Mouse (Mus musculus): ENCODE results near the gene Tmem150b.

Tmem150b gene

DNA sequence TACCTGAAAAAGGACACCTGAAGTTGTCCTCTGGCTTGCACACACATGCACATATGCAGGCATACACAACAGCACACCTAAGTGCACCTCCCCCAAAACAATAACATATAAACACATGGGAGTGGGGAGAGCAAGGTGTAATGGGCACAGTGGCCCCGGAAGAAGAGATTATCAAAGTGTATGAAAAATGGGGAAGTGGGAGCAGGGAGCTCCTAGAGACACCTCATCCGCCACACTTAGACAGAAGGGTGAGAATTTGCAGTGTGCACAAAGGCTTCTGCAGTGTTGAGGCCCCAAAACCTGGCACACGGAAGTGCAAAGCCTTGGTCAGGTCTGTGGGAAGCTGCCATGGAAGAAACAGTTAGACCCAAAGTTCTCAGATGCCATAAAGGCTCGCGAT, 6.0 kb upstream of the Tmem150b start:
- no peak for DNase-seq (ENCODE audit: low spot score in 2 of 2)

- no peak for DNase-seq (ENCODE audit: low spot score in 2 of 2)
These were observed 690 bp downstream of the Tmem150b start for GRCm38 (mm10) chr7:4724359-4724758.

GRCm38 (mm10) chr7:4723508-4723907, 1.5 kb downstream of the Tmem150b start:
- peak; percentile 50 to 68 for DNase-seq (ENCODE audit: low spot score in 2 of 2)

GRCm38 (mm10) chr7:4719276-4719675, 5.8 kb downstream of the Tmem150b start:
- DNase-seq (ENCODE audit: low spot score in 2 of 2), result no peak

DNA sequence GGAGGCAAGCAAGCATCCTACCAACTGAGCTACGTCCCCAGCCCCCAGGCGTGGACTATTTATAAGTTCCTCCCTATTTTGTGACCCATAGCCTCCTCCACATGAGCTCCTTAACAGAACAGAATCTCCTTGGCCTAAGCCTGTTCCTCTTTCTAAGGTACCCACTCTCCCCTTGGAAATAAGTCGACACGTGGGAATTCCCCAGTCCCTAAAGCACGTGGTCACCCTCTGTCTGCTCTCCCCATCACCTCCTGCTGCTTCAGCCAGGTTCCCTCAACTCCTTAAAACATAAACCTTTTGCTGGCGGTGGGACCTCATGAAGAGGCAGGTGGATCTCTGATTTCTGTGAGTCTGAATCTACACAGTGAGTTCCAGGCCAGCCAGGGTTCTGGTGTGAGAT, 8.1 kb downstream of the Tmem150b start:
- DNase-seq (ENCODE audit: low spot score in 2 of 2), result no peak

DNA sequence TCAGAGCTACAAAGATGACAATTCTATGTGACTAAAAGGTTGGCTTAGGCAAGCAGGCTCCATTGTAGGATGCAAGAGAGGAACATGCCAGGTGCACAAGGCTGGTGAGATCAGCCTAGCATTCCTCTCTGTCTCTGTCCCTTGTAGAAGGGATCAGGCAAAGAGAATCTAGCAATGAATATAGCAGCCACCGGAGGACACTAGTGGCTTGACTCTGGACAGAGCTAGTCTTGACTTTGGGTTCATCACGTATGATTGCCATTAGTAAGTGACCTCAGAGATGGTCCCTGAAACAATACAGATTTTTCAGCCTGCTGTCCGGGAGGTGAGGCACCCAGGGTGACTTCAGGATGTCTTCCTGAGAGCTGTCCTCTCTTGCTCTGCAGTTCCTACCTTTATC, 12.5 kb downstream of the Tmem150b start:
- DNase-seq (ENCODE audit: low spot score in 2 of 2), result no peak

- peak in 1 of 2 experiments; percentile 23 for DNase-seq (ENCODE audit: low spot score in 2 of 2)
These were observed 20.0 kb downstream of the Tmem150b start for GRCm38 (mm10) chr7:4705098-4705497.

DNA sequence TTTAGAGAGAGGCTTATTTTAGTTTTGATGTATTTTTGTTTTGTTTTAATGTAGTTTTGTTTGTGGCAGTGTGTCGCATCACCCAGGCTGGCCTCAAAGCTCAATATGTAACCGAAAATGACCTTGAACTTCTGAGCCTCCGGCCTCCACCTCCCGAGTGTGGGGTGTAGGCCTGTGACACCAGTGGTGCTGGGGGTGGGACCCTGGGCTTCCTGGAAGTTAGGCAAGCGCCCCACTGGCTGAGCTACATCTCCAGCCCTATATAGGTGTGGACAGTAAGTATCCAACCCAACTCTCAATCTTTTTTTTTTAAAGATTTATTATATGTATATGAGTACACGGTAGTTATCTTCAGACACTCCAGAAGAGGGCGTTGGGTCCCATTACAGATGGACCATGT, 21.9 kb downstream of the Tmem150b start:
- DNase-seq (ENCODE audit: low spot score in 2 of 2), result no peak

- no peak for DNase-seq (ENCODE audit: low spot score in 2 of 2)
These were observed 22.7 kb downstream of the Tmem150b start for GRCm38 (mm10) chr7:4702334-4702733.

GRCm38 (mm10) chr7:4693004-4693403, 32.0 kb downstream of the Tmem150b start:
- DNase-seq (ENCODE audit: low spot score in 2 of 2), result no peak

DNA sequence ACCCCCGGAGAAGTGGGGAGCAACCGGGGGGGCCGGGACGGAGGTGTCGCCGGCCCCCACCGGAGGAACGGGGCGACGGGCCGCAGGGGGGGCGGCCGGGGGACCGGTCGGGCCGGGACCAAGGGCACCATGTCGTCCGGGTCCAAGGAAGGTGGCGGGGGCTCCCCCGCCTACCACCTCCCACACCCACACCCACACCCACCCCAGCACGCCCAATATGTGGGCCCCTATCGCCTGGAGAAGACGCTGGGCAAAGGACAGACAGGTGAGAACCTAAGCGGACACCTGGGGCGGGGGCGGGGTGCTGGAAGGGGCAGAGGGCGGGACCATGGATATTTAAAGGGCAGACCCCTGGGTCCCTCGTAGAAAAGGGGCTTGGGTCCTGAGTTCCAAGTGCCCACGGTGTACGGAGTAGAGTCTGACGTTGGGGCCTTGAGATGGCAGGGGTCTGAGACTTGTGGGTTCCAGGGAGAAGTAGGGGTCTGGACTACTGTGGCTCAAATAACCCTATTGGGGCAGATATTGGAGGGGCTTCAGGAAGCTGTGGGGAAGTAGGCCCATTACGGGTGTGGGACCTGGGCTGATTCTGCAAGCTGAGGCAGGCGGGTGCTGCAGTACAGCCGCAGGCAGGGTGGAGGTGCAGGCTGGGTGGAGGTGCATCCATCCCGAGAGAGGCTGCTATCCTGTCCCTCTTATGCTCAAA, 33.9 kb downstream of the Tmem150b start:
- peak; percentile 31 to 43 for DNase-seq (ENCODE audit: low spot score in 2 of 2)

GRCm38 (mm10) chr7:4690387-4690786, 34.7 kb downstream of the Tmem150b start, which contains the start of gene Brsk1:
Gene Brsk1, plus strand, starts transcription at chr7:4690604.
- peak; percentile 76 to 86 for DNase-seq (ENCODE audit: low spot score in 2 of 2)

DNA sequence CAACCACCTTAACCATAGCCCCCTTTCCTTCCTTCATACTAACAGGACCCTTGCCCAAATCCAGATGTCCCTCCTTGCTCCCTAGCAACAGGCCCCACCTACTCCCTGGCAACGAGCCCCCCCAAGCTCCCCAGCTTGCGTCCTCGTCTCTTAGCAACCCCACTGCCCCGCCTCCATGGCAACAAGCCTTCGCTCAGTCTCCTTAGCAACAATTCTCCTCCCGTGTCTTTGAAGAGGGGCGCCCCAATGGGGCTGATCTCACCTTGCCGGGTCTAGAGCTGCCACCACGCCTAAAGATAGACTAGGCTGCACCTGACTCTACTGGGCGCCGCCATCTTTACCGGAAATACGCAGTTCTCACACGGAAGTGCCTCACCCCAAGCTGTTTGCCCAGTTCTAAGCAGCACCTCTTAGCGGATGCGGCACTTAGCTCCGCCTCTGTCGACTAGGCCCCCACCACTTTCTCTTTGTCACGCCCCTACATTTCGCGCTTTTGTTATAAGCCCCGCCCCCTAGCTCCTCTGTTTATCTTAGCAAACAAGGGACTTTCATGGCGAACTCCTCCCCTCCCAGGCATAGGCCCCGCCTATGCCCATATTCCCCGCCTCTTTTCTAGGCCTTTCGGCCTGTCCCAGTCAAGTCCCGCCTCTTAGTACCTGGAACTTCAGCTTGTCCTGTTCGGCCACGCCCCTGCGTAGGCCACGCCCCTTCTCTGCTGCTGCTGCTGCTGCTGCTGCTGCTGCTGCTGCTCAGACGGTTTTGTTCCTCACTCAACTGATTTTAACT, 40.2 kb downstream of the Tmem150b start, which contains the start of gene Hspbp1:
Gene Hspbp1, minus strand, starts transcription at position 437 of the 786 bp plus-strand sequence.
- DNase-seq (ENCODE audit: low spot score in 2 of 2), result peak; percentile 90 to 96

GRCm38 (mm10) chr7:4684203-4684602, 40.8 kb downstream of the Tmem150b start:
- no peak for DNase-seq (ENCODE audit: low spot score in 2 of 2)

DNA sequence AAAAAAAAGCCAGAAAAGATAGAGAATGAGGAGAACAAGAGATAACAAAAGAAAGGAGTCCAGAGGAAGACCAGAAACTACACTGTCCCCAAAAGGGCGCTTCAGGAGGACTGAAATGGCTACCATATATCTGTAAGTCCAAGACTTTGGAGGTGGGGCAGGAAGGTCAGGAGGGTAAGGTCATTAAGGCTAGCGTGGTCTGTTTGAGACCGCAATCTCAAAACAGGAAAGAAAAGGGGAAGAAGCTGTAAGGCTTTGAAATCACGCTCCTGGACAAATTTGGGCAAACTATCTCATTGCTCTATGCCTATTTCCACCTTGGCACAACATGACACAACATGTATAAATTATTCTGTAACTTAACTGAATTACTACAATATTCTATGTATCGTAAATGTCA, 41.7 kb downstream of the Tmem150b start:
- DNase-seq (ENCODE audit: low spot score in 2 of 2), result no peak

DNA sequence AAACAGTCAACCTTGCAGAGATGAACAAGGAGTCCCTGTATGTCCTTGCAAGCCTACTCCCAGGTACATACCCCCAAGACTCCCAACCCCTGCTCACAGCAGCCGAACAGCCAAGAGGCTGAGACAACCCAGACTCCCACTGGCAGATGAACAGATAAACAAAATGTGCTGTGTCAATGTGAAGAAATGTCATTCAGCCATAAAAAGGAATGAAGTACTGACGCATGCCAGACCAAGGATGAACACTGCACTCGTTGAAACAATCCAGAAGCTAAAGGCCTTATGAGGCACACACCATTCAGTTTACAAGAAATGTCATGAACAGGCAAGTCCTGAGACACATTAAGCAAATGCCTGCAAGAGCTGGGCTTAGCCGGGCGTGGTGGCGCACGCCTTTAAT, 49.8 kb downstream of the Tmem150b start:
- no peak for DNase-seq (ENCODE audit: low spot score in 2 of 2)

DNA sequence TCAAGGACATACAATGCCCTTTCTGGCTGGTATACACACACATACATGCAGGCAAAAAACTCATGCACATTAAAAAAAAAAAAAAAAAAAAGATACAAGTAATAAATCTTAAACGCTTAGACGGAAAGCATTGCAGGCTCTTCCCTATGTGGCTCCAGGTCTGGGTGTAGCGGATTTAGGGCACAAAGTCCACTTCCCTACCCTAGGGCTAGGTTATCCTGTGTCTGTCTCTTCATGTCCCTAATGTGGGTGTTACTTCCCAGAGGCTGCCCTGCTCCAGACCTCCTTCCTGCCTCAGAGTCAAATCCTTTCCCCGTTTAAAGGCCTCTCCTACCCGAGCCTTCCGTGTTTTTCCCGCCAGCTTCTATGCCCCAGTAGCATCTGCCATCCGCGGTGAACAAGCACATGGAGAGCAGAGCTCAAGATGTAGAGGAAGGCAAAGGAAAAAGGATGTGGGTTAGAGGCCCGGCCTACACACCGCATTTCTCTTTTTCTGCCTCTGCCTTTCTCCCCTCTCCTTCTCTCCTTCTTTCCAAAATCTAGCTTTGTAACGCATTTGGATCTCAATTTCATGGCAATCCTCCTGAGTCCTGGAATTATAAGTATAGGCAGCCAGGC, 50.8 kb downstream of the Tmem150b start:
- DNase-seq (ENCODE audit: low spot score in 2 of 2), result no peak

- no peak for DNase-seq (ENCODE audit: low spot score in 2 of 2)
These were observed 53.1 kb downstream of the Tmem150b start for GRCm38 (mm10) chr7:4671956-4672355.

- DNase-seq (ENCODE audit: low spot score in 2 of 2), result no peak
These were observed 54.3 kb downstream of the Tmem150b start for GRCm38 (mm10) chr7:4670655-4671255.

DNA sequence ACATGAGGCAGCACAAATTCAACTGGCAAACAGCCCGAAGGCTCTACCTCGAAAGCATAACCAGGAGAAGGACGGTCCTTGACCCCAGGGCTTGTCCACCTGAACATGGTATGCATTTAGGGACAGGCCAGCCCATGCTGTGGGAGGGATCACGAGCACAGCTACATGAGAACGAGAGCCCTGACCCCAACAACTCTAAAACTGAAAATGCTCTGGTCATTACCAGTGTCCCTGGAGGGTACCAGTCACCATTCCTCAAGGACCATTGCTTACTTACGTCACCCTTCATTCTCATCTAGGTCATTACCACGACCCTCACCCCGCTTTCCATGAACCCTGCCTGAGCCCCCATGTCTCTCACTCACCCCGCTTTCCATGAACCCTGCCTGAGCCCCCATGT, 55.9 kb downstream of the Tmem150b start:
- no peak for DNase-seq (ENCODE audit: low spot score in 2 of 2)

- DNase-seq (ENCODE audit: low spot score in 2 of 2), result no peak
These were observed 56.5 kb downstream of the Tmem150b start for GRCm38 (mm10) chr7:4668506-4668905.

GRCm38 (mm10) chr7:4666871-4667270, 58.2 kb downstream of the Tmem150b start:
- no peak for DNase-seq (ENCODE audit: low spot score in 2 of 2)
